Mouse (Mus musculus): ENCODE data around the gene Tango2. TPM values are rescaled to one million over a fixed set of nuclear protein-coding genes. Genes with fewer than 3 reads are reported as not detected.

Tango2 gene
- polyA plus RNA-seq, 1 experiment from 2014 or later: 97.9 TPM

DNA sequence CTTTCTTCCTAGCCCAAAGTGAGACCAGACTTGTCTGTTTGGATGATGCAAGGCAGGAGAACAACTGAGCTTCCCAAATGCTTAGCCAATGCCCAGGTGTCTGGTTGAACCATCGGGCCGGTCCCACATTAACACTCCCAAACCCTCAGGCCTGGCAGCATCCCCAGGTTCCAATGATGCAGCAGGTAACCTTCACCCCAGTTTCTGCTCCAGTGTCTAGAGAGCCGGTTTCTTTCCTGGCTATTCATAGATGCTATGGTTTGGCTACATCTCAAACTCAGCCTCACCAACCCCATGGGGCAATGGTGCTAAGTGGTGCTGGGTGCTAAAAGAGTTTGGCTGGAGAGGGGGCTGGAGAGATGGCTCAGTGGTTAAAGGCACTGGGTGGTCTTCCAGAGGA, 11.9 kb downstream of the Tango2 start:
- Histone ChIP-seq H3K9ac (no peak overlapping the region), H3K4me1 (replicated peaks; ENCODE audit: control insufficient read depth, insufficient read depth, low read length) (no peaks in the 10 kb centered on the region; the same call in 1 of the 2 replicates), H3K36me3 (replicated peaks; ENCODE audit: control insufficient read depth, insufficient read depth) (peaks cover 27% of the 10 kb centered on the region), H3K27ac (no peak overlapping the region), H3K27me3 (ENCODE audit: control insufficient read depth, insufficient read depth, low read length) (no peaks in the 10 kb centered on the region), H3K4me2 (replicated peaks) (no peak overlapping the region), H3K9me3 (ENCODE audit: control insufficient read depth, low read length) (no peaks in the 10 kb centered on the region), H3K4me3 (replicated peaks; ENCODE audit: low read length) (no peak overlapping the region)
- 99% methylated on average over 3 of the region's 3 CpGs for WGBS
- ATAC-seq (ENCODE audit: low FRiP score) (no peak), DNase-seq (ENCODE audit: low spot score) (no peak)

- WGBS: 89% methylated on average over 3 of the region's 3 CpGs
- H3K9ac ChIP-seq: no peak overlapping the region
- H3K27me3 ChIP-seq (ENCODE audit: control insufficient read depth, insufficient read depth, low read length): no peaks in the 10 kb centered on the region
- DNase-seq (ENCODE audit: low spot score): no peak
- H3K27ac ChIP-seq: no peak overlapping the region
- ATAC-seq (ENCODE audit: low FRiP score): no peak
- H3K4me1 ChIP-seq (replicated peaks; ENCODE audit: control insufficient read depth, insufficient read depth, low read length): no peaks in the 10 kb centered on the region
- no peaks in the 10 kb centered on the region for H3K9me3 ChIP-seq (ENCODE audit: control insufficient read depth, low read length)
- H3K4me2 ChIP-seq (replicated peaks): no peak overlapping the region
- no peak overlapping the region for H3K4me3 ChIP-seq (replicated peaks; ENCODE audit: low read length)
- H3K36me3 ChIP-seq (replicated peaks; ENCODE audit: control insufficient read depth, insufficient read depth): peaks cover 29% of the 10 kb centered on the region
Measured at GRCm38 (mm10) chr16:18333976-18334375, 13.9 kb downstream of the Tango2 start.

DNA sequence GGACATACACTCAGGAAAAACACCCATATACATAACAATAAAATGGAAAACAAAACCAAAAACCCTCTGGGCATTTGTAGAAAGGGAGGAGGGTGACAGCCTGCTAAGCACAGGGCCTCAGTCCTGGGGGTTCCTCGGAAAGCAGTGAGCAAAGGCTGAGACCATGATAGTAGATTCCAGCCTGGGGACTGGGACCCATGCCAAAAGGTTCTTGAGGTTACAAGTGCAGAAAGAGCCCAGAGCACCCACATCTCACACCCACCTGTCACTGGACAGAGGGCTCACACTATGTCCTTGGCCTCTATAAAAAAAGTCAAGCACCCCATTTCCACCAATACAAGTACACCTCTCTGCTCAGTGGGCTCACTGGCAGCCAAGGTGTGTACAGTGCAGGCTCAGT, 19.4 kb downstream of the Tango2 start:
- no peaks in the 10 kb centered on the region for H3K4me1 ChIP-seq (replicated peaks; ENCODE audit: control insufficient read depth, insufficient read depth, low read length)
- WGBS: 35% methylated on average over 1 of the region's 1 CpGs
- ATAC-seq (ENCODE audit: low FRiP score) (no peak), DNase-seq (ENCODE audit: low spot score) (no peak)
- no peak overlapping the region for H3K9ac ChIP-seq
- H3K9me3 ChIP-seq (ENCODE audit: control insufficient read depth, low read length): no peaks in the 10 kb centered on the region
- no peak overlapping the region for H3K4me3 ChIP-seq (replicated peaks; ENCODE audit: low read length)
- no peak overlapping the region for H3K27ac ChIP-seq
- no peaks in the 10 kb centered on the region for H3K27me3 ChIP-seq (ENCODE audit: control insufficient read depth, insufficient read depth, low read length)
- peaks cover 27% of the 10 kb centered on the region for H3K36me3 ChIP-seq (replicated peaks; ENCODE audit: control insufficient read depth, insufficient read depth)
- H3K4me2 ChIP-seq (replicated peaks): no peak overlapping the region

DNA sequence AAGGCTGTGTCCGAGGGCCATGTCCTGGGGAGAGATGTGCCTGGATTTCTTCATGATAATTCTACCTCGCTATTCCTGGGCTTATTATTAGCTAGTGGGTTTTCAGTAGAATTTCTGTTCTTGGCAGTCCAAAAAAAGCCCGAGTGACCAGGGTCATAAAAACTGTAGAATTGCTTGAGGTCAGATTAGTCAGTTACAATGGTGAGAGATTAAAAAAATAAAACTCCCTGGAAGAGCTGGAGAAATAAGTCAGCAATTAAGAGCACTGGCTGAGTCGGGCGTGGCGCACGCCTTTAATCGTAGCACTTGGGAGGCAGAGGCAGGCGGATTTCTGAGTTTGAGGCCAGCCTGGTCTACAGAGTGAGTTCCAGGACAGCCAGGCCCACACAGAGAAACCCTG, 20.0 kb downstream of the Tango2 start:
- Histone ChIP-seq H3K9ac (no peak overlapping the region), H3K9me3 (ENCODE audit: control insufficient read depth, low read length) (no peaks in the 10 kb centered on the region), H3K4me2 (replicated peaks) (no peak overlapping the region), H3K4me3 (replicated peaks; ENCODE audit: low read length) (no peak overlapping the region), H3K27ac (no peak overlapping the region), H3K36me3 (replicated peaks; ENCODE audit: control insufficient read depth, insufficient read depth) (peaks cover 27% of the 10 kb centered on the region), H3K27me3 (ENCODE audit: control insufficient read depth, insufficient read depth, low read length) (no peaks in the 10 kb centered on the region), H3K4me1 (replicated peaks; ENCODE audit: control insufficient read depth, insufficient read depth, low read length) (no peaks in the 10 kb centered on the region)
- 94% methylated on average over 9 of the region's 9 CpGs for WGBS
- DNase-seq (ENCODE audit: low spot score) (no peak), ATAC-seq (ENCODE audit: low FRiP score) (no peak)

DNA sequence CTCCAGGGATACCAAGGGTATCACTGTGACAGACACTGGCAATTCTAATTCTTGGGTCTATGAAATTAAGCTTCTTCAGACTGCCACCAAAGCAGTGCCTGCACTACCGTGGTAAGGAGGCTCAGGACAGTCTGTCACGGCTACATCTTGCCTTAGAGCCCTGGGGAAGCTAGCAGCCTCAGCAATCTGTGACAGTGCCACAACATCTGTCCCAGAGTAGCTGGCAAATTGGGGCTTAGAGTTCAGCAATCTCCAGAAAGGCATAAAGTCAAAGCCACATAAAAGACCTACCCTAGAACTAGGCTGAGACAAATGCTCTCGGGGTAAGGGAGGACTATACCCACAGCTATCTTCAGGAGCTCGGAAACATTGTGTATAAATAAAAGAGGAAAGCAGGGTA, 22.2 kb downstream of the Tango2 start:
- ATAC-seq (ENCODE audit: low FRiP score) (no peak), DNase-seq (ENCODE audit: low spot score) (no peak)
- H3K9ac ChIP-seq: no peak overlapping the region
- H3K4me1 ChIP-seq (replicated peaks; ENCODE audit: control insufficient read depth, insufficient read depth, low read length): no peaks in the 10 kb centered on the region
- H3K4me2 ChIP-seq (replicated peaks): no peak overlapping the region
- H3K9me3 ChIP-seq (ENCODE audit: control insufficient read depth, low read length): no peaks in the 10 kb centered on the region
- WGBS: 79% methylated on average over 4 of the region's 4 CpGs
- no peak overlapping the region for H3K27ac ChIP-seq
- H3K27me3 ChIP-seq (ENCODE audit: control insufficient read depth, insufficient read depth, low read length): no peaks in the 10 kb centered on the region
- no peak overlapping the region for H3K4me3 ChIP-seq (replicated peaks; ENCODE audit: low read length)
- peaks cover 36% of the 10 kb centered on the region for H3K36me3 ChIP-seq (replicated peaks; ENCODE audit: control insufficient read depth, insufficient read depth)

- H3K27me3 ChIP-seq (ENCODE audit: control insufficient read depth, insufficient read depth, low read length): no peaks in the 10 kb centered on the region
- 78% methylated on average over 6 of the region's 6 CpGs for WGBS
- no peak overlapping the region for H3K4me3 ChIP-seq (replicated peaks; ENCODE audit: low read length)
- no peak overlapping the region for H3K27ac ChIP-seq
- no peak for ATAC-seq (ENCODE audit: low FRiP score)
- no peaks in the 10 kb centered on the region for H3K4me1 ChIP-seq (replicated peaks; ENCODE audit: control insufficient read depth, insufficient read depth, low read length)
- H3K36me3 ChIP-seq (replicated peaks; ENCODE audit: control insufficient read depth, insufficient read depth): peaks cover 42% of the 10 kb centered on the region
- H3K9me3 ChIP-seq (ENCODE audit: control insufficient read depth, low read length): no peaks in the 10 kb centered on the region
- H3K9ac ChIP-seq: no peak overlapping the region
- no peak for DNase-seq (ENCODE audit: low spot score)
- no peak overlapping the region for H3K4me2 ChIP-seq (replicated peaks)
Measured at GRCm38 (mm10) chr16:18324031-18324430, 23.9 kb downstream of the Tango2 start.

GRCm38 (mm10) chr16:18323460-18323859, 24.4 kb downstream of the Tango2 start:
- Histone ChIP-seq H3K27me3 (ENCODE audit: control insufficient read depth, insufficient read depth, low read length) (no peaks in the 10 kb centered on the region), H3K9ac (no peak overlapping the region), H3K4me1 (replicated peaks; ENCODE audit: control insufficient read depth, insufficient read depth, low read length) (no peaks in the 10 kb centered on the region), H3K4me3 (replicated peaks; ENCODE audit: low read length) (no peak overlapping the region), H3K4me2 (replicated peaks) (no peak overlapping the region), H3K36me3 (replicated peaks; ENCODE audit: control insufficient read depth, insufficient read depth) (peaks cover 42% of the 10 kb centered on the region), H3K27ac (no peak overlapping the region), H3K9me3 (ENCODE audit: control insufficient read depth, low read length) (no peaks in the 10 kb centered on the region)
- DNase-seq (ENCODE audit: low spot score) (no peak), ATAC-seq (ENCODE audit: low FRiP score) (no peak)
- 89% methylated on average over 2 of the region's 2 CpGs for WGBS

GRCm38 (mm10) chr16:18321443-18321842, 26.5 kb downstream of the Tango2 start:
- H3K4me2 ChIP-seq (replicated peaks): no peak overlapping the region
- peaks cover 48% of the 10 kb centered on the region for H3K36me3 ChIP-seq (replicated peaks; ENCODE audit: control insufficient read depth, insufficient read depth)
- no peak overlapping the region for H3K27ac ChIP-seq
- DNase-seq (ENCODE audit: low spot score): no peak
- H3K27me3 ChIP-seq (ENCODE audit: control insufficient read depth, insufficient read depth, low read length): no peaks in the 10 kb centered on the region
- H3K4me1 ChIP-seq (replicated peaks; ENCODE audit: control insufficient read depth, insufficient read depth, low read length): no peaks in the 10 kb centered on the region
- 77% methylated on average over 2 of the region's 2 CpGs for WGBS
- H3K9ac ChIP-seq: no peak overlapping the region
- no peak for ATAC-seq (ENCODE audit: low FRiP score)
- H3K9me3 ChIP-seq (ENCODE audit: control insufficient read depth, low read length): no peaks in the 10 kb centered on the region
- H3K4me3 ChIP-seq (replicated peaks; ENCODE audit: low read length): no peak overlapping the region

DNA sequence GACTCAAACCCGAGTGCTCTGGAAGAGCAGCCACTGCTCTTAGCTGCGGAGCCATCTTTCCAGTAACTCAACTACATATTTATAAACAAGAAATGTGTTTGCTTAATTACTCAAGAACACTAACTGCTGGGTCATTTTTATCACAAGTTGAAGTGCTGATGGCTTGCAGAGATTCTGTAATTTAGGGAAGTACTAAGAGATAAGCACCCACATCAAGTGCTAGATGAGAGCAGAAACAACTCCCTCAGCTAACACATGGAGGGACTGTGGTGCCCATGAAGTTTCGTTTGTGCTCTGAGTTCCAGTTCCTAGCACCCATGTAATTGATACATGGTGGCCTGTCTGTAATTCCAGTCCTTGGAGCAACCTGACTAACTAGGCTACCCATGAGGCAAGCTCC, 28.9 kb downstream of the Tango2 start:
- WGBS: 89% methylated on average over 3 of the region's 3 CpGs
- DNase-seq (ENCODE audit: low spot score): no peak
- H3K36me3 ChIP-seq (replicated peaks; ENCODE audit: control insufficient read depth, insufficient read depth): peaks cover 41% of the 10 kb centered on the region

GRCm38 (mm10) chr16:18308159-18308558, 39.7 kb downstream of the Tango2 start:
- DNase-seq (ENCODE audit: low spot score) (no peak), ATAC-seq (ENCODE audit: low FRiP score) (no peak)
- Histone ChIP-seq H3K9me3 (ENCODE audit: control insufficient read depth, low read length) (no peaks in the 10 kb centered on the region), H3K27ac (no peak overlapping the region), H3K9ac (no peak overlapping the region), H3K36me3 (replicated peaks; ENCODE audit: control insufficient read depth, insufficient read depth) (peaks cover 58% of the 10 kb centered on the region), H3K4me3 (replicated peaks; ENCODE audit: low read length) (no peak overlapping the region), H3K4me2 (replicated peaks) (no peak overlapping the region), H3K4me1 (replicated peaks; ENCODE audit: control insufficient read depth, insufficient read depth, low read length) (no peaks in the 10 kb centered on the region), H3K27me3 (ENCODE audit: control insufficient read depth, insufficient read depth, low read length) (no peaks in the 10 kb centered on the region)
- WGBS: 96% methylated on average over 1 of the region's 1 CpGs

More for the DNA sequence above, 28.9 kb downstream of the Tango2 start:
- H3K9me3 ChIP-seq (ENCODE audit: control insufficient read depth, low read length): no peaks in the 10 kb centered on the region
- no peak for ATAC-seq (ENCODE audit: low FRiP score)
- no peak overlapping the region for H3K4me2 ChIP-seq (replicated peaks)
- H3K27ac ChIP-seq: no peak overlapping the region
- H3K4me3 ChIP-seq (replicated peaks; ENCODE audit: low read length): no peak overlapping the region
- no peaks in the 10 kb centered on the region for H3K4me1 ChIP-seq (replicated peaks; ENCODE audit: control insufficient read depth, insufficient read depth, low read length)
- no peak overlapping the region for H3K9ac ChIP-seq
- no peaks in the 10 kb centered on the region for H3K27me3 ChIP-seq (ENCODE audit: control insufficient read depth, insufficient read depth, low read length)

All from hindbrain, embryonic 14.5 days (tissue).